Mouse (Mus musculus) CH12.LX (cell line): ENCODE data around the gene Sult6b2.

Experiments used
- CTCF ChIP-seq, 2 experiments: IDR thresholded peaks in 1 of 2; conservative IDR thresholded peaks in 1 of 2; 2 replicates each; pipeline ENCODE4 v1.5.1; 2011 to 2012; ENCODE audit warnings: low read depth in 2 of 2, low read length in 2 of 2, improper control_type of control experiment in 1 of 2, inconsistent platforms in 1 of 2, mild to moderate bottlenecking in 1 of 2, moderate library complexity in 1 of 2
- E2F4 ChIP-seq: IDR thresholded peaks from 2 replicates; pipeline ENCODE4 v1.6.1; 2011; ENCODE audit warnings: low read depth, low read length, improper control_type of control experiment; ENCODE audit not compliant: insufficient replicate concordance
- ELF1 ChIP-seq: IDR thresholded peaks from 2 replicates; pipeline ENCODE4 v1.6.1; 2014; ENCODE audit warnings: low read depth, mild to moderate bottlenecking, inconsistent platforms, low read length, improper control_type of control experiment
- ETS1 ChIP-seq: conservative IDR thresholded peaks from 2 replicates; pipeline ENCODE4 v1.6.1; 2012; ENCODE audit warnings: low read depth, mild to moderate bottlenecking, inconsistent platforms, low read length, improper control_type of control experiment, moderate library complexity
- HCFC1 ChIP-seq: IDR thresholded peaks from 2 replicates; pipeline ENCODE4 v1.6.1; 2012; ENCODE audit warnings: low read depth, mild to moderate bottlenecking, inconsistent platforms, low read length, improper control_type of control experiment
- IRF4 ChIP-seq: IDR thresholded peaks from 2 replicates; pipeline ENCODE4 v1.6.1; 2014; ENCODE audit warnings: low read depth, mild to moderate bottlenecking, inconsistent platforms, low read length, improper control_type of control experiment
- KAT2A ChIP-seq: IDR thresholded peaks from 2 replicates; pipeline ENCODE4 v1.6.1; 2012; ENCODE audit warnings: low read length, improper control_type of control experiment, inconsistent platforms; ENCODE audit not compliant: insufficient replicate concordance
- RAD21 ChIP-seq: IDR thresholded peaks from 2 replicates; pipeline ENCODE4 v1.6.1; 2011; ENCODE audit warnings: low read depth, mild to moderate bottlenecking, low read length, improper control_type of control experiment, moderate library complexity
- USF1 ChIP-seq: IDR thresholded peaks from 2 replicates; pipeline ENCODE4 v1.6.1; 2014; ENCODE audit warnings: low read depth, mild to moderate bottlenecking, inconsistent platforms, low read length, improper control_type of control experiment
- ZC3H11A ChIP-seq: IDR thresholded peaks from 2 replicates; pipeline ENCODE4 v1.6.1; 2012; ENCODE audit warnings: low read depth, mild to moderate bottlenecking, inconsistent platforms, low read length, improper control_type of control experiment
- ZNF384 ChIP-seq: IDR thresholded peaks from 2 replicates; pipeline ENCODE4 v1.6.1; 2012; ENCODE audit warnings: low read depth, low read length, improper control_type of control experiment, inconsistent platforms

- no peak for TF ChIP-seq CTCF (conservative IDR thresholded peaks at IDR 0.05 in 1 of 2, IDR thresholded peaks at IDR 0.05 in 1 of 2; ENCODE audit: low read depth in 2 of 2, low read length in 2 of 2)
- no peak for TF ChIP-seq ETS1
- TF ChIP-seq ELF1, result no peak
- no peak for TF ChIP-seq KAT2A
- TF ChIP-seq ZNF384, result no peak
- no peak for TF ChIP-seq HCFC1
- no peak for TF ChIP-seq ZC3H11A
- no peak for TF ChIP-seq IRF4
- TF ChIP-seq USF1, result no peak
- no peak for TF ChIP-seq E2F4
- no peak for TF ChIP-seq RAD21
Measured at GRCm38 (mm10) chr6:142844061-142844460, 39.8 kb upstream of the Sult6b2 start.
